Mouse (Mus musculus): ENCODE data around the gene Ano6. TPM values are rescaled to one million over a fixed set of nuclear protein-coding genes. Genes with fewer than 3 reads are reported as not detected.

Ano6 gene
- total RNA-seq, 2 experiments from 2014 or later, result 87.9 to 88.7 TPM

DNA sequence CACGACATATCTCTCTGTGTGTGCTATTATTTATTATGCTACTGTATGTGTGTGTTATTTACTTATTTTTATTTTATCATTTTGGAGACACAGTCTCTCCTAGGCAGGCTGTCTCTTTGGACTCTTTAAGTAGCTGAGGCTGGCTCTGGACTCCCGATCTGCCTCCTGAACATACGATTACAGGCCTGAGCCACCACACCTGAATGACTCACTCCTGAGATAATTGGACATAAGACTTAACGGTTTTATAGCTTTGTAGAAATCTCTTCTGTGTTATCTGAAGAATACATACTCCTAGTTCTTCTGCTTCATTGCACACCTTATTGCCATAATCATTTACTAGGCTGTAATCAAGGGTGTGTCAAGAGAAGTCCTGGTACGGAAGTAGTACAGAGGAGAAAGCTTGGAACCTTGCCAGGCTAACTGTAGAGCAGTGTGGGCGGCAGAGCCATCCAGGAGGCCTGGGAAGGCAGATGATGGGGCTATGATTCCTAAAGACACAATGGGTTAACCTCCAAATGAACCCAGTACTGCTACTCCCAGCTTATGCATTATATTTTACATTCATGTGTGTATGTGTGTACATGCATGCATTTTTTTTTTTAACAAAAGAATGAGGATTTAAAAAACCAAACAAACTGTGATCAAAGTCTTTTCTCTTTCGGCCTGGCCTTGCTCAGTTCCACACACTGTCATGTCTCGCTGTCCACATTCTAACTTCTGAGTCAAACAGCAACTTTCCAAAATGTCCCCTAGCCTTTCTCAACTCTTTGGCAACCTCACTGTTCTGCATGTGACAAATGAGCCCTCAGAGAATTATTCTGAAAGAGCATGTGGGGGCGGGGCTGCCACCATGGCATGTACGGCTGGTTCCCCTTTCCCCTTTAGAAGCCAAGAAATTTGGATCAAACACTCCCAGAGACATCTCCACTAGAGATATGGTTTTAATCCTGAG lies 4.2 kb downstream of the Ano6 start:
- peak in 1 of 2 experiments; percentile 33 for DNase-seq (ENCODE audit: low spot score in 2 of 2)

DNA sequence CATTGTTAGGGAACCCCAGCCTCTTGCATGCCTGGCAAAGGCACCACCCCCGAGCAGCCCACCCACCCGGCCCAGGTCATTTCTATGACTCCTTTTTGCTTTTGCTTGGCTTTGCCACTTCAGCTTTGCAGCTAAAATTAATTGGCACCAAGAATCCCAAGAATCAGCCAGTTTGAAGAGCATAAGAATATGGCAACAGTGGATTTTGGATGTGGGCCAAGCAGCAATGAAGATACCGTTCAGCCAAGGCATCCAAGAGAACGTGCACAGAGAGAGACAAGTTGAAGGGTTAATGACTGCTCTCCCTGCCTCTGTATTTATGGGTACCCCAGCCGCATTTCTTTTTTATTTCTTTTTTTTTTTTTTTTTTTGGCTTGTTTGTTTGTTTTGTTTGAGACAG lies 5.4 kb downstream of the Ano6 start:
- DNase-seq (ENCODE audit: low spot score in 2 of 2), result no peak

DNA sequence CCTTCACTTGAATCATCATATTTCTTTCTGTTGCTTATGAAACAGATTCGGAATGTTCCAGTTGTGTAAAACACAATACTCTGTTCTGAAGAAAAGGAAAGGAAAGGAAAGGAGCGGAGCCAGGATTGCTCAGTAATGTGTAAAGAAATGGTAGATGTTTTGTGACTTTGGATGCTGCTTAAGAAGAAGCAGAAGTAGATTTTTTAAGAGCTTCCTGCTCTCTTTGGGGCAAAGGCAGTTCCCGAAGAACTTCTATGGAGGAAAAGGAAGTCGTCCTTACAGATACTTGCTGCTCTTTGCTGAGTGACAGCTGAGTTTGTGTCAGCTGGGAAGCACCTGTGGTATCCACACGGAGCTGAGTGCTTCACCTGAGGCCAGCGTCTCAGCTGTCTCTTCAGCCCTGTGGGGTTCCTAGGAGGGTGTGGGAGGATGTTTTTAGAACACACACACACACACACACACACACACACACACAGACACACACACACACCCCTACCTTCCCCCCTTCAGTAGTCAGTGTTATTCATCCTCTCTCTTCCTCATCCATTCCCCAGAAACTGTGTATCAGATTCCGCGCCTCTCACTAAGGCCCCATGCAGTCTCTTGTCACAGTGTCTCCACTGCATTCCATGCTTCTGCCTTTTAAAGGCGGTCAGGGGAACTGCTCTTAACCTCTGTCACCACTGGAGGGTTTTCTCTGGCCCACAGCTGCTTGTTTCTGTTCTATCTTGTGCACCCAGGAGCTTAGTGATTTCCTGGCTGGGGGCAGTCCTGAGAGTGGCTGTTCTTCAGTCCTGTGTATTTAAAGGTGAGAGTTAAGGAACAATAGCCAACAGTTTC lies 6.7 kb downstream of the Ano6 start:
- DNase-seq (ENCODE audit: low spot score in 2 of 2), result no peak

DNA sequence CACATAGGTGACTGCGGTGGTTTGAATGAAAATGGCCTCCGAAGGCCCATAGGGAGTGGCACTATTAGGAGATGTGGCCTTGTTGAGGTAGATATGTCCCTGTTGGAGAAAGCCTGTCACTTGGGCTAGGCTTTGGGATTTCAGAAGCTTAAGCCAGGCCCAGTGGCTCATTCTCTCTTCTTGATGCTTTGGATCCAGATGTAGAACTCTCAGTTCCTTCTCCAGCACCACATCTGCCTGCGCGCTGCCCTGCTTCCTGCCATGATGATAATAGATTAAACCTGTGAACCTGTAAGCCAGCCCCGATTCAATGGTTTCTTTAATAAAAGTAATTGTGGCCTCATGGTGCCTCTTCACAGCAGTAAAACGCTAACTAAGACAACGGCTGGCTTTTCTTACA lies 7.6 kb downstream of the Ano6 start:
- no peak for DNase-seq (ENCODE audit: low spot score in 2 of 2)

DNA sequence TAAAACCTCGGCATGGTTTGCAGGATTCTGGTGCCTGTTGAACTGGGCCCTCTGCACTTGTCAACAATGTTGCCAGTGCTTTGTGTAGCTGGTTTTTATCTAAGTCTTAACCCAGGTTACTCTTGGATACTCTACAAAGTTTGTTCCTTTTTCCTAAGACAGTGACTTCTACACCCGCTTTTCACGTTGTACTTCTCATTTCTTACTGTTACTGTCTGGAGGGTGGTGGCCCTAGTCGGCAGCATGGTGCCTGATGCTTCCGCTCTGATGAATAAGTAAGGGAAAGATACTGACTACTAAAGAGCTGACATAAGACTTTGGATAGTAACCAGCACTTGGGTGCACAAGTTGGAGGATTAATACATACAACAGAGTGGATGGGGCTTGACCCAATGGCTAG lies 9.0 kb downstream of the Ano6 start:
- DNase-seq (ENCODE audit: low spot score in 2 of 2), result no peak

DNA sequence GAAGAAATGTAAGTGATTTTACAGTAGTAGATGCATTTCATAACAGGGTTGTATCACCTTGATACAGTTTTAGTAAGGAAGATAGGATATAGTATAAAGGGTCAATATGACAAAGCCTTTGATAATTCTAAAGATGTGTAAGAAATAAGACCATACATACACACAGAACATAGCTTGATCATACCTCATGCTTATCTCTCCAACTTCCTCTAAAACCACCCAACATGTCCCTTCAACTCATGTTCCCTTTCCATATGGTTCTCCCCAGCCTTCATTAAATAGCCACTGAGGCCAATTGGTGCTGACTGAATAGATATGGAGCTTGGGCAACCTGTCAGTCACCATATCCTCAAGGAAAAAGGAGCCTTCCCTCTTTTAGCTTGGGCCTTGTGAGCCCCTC lies 9.4 kb downstream of the Ano6 start:
- DNase-seq (ENCODE audit: low spot score in 2 of 2), result no peak

DNA sequence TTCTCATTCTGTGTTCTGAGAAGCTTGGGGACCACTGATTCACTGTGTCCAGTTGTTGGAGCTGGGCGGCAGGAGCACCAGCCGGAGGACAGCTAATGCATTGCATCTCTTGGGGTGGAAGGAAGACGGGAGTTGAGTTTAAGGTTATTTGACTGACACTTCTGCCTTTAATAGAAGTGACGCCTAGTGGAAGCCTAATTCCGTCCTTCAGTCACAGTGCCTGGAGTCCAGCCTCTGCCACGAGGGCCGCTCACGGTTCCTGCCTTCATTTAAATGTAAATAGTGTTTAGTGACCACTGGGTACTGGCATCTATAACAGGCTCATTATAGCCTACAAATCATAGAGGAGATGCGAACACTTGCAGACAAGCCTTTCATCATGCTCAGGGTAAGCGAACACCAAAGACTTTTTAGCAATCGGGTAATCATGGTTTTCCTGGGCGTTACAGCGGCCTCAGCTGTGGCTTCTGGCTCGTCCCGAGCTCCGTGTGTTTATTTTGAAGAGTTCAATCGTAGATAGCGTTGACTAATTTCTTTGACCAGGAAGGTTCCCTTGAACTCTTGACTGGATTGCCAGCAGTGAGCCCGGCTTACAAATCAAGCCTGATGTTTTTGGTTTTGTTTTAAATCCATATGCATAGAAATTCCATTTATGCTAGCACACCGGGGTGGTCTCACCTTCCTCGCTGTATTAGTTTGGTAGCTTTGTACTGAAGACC lies 10.8 kb downstream of the Ano6 start:
- no peak for DNase-seq (ENCODE audit: low spot score in 2 of 2)

DNA sequence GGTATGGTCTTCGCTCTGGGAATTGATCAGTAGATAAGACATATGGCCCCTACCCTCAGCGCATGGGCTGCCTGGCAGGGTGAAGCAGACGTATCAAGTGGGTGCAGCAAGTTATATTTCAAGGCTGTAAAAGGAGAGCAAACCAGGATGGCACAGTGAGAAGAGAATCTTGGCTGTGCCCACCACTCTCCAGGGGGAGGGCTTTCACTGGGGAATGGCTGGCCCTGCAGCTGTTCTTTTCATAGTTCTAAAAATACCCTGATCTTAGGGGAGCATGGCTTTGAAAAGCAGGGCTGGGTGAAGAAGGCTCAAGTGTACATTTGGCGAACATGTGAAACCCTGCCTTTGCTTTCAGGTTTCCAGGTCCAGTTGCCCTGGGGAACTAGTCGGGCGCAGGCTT lies 11.5 kb downstream of the Ano6 start:
- DNase-seq (ENCODE audit: low spot score in 2 of 2), result no peak

DNA sequence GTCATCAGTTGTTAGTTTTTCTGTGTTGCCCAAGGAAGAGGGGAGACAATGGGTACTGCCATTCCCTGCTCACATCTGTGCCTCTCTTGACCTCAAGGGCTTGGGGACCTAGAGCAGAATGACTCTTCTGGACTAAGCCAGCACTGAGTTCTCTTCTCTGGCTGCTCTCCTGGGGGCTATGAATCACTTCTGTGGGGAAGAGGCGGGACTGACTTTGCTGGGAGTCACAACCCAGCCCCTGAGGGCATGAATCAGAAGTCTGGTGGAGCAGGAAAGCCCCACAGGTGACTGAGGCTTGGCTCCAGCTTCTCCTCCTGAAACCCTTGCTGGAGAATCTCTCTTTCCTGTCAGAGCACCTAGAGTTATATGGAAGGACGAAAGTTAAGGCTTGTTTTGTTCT lies 12.1 kb downstream of the Ano6 start:
- DNase-seq (ENCODE audit: low spot score in 2 of 2), result no peak

DNA sequence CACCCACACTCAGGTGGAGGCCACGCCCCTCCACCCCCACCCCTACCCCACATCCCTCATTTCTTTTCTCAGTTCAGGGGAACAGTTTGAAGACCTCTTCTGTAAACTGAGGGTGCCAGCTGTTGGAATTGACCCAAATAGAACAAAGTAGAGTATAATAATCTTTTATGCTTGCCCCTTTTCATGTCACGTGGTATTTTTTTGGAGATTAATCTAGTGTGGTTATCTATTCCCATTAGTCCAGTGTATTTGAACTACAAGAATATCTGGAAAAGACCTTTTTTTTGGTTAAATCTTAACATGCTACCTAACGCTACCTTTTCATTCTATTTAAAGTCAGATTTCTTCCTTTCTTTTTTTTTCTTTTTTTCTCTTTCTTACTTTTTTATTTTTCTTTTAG lies 12.8 kb downstream of the Ano6 start:
- DNase-seq (ENCODE audit: low spot score in 2 of 2), result no peak

DNA sequence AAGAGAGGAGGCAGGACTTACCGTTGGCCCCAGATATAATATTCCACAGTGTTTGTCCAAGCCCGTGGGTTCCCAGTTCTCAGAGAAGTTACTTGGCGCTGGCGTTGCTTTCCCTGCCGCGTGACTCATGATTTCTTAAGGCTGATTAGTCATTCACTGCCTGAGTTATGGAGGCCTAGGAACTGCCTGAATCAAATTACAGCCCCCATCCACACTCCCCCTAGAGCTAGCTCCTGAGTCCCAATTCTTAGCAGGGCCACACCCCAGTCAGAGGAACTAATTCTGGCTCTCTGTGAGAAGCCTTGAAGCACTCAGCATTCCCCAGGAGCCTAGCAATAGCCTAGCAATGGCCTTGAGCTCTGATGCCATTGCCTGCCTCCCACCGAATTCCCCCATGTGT lies 13.6 kb downstream of the Ano6 start:
- DNase-seq (ENCODE audit: low spot score in 2 of 2), result peak; percentile 34 to 62

DNA sequence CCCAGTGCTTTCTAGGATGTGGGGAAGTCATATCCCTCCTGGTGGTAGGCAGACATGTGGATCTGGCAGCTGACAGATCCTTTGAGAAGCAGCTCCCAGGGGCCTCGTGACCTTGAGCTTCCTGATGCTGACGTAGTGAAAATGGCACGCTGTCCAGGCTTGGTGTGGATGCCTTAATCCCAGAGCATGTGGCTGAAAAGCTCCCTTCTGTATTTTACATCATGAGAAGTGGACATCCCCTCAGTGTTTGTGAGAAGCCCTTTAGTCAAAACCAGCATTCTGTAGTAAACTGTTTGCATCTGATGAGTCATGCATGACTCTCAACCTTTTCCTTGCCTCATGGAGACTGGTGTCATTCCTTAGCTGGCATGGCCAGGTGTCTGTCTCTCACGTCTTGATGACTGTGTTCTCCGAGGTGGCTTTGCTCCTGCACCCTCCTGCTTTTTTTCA lies 14.4 kb downstream of the Ano6 start:
- DNase-seq (ENCODE audit: low spot score in 2 of 2), result no peak

DNA sequence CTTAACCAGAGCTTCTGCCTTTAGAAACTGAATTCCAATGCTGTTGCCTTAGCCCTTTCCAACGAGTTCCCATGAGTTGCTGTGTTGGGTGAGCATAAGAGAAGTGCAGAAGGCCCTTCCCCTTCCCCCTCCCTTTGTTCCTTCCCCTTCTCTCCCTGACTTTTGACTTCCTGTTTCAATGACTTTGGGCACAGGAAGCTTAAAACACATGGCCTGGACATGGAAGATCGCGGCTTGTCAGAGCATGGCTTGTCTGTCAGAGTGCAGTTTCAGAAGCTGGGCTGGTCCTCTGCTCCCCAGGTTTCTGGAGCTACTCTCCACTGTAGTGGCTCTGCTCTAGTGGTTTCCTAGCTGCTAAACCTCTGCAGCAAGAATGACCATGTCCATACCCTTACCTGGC lies 17.3 kb downstream of the Ano6 start:
- DNase-seq (ENCODE audit: low spot score in 2 of 2), result no peak

DNA sequence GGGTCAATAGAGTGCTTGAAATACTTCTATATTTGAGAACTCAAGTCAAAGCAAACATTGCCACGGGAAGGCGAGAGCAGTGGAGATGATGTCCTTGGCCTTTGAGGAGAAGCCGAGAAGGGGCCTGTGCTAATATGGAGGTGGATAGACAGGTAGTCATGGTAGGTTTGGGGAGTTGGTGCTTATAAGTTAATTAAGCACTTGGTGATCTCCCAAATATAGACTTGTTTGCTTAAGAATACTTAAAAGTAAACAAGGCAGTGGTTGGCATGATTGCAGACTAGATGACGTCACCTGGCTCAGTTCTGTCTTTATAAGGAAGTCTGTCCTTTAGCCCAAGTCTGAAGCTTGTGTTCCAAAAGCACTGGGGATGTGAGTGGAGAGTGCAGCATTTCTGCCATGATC lies 19.7 kb downstream of the Ano6 start:
- no peak for DNase-seq (ENCODE audit: low spot score in 2 of 2)

DNA sequence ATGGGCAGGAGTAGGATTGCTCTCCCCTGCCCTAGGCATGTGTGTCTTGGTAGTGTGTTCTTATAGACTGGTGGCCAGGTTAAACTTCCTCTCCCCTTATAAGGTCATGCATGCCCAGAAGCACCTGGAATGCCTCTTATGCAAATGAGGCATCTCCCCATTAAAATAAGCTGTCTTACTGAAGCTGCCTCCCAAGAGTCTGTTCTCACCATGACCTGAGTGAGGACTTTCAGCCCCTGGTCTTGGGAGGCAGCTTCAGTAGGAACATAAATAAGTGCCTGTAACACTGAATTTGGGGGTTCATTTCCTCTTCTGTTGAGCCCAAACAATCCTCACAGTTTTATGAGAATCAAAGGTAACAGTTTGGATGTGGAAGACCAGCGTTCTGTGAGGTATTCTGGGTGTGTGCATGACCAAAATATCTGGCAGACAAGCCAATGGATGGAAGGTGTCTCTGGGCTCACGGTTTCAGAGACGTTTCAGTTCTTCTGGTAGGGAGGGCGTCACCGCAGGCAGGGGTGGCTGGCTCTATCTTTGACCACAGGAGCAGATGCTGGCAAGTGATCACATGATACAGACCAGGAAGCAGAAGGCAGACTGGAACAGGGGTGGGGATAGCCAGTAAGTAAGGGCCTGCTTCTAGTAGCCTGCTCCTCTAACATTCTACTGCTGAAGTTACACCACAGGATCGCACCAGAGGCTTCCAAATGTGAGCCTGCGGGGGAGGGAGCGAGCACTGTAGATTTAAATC lies 22.4 kb downstream of the Ano6 start:
- DNase-seq (ENCODE audit: low spot score in 2 of 2), result no peak

DNA sequence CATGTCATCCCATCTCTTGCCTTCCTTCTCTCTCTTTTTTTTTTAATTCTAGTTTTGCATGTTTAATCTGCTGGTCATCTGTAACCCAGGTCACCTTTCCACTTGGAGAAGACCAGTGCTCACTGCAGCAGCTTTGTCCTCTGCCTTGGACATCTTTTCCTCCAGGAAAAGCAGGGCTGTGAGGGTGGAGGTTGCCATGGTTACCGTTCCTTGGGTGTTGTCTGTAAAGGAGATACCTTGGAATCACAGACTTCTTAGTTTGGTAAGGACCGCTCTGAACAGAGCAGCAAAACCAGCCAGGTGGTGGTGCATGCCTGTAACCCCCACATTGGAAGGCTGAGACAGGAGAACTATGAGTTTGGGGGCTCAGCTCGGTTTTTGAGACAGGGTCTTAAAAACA lies 26.9 kb downstream of the Ano6 start:
- no peak for DNase-seq (ENCODE audit: low spot score in 2 of 2)

DNA sequence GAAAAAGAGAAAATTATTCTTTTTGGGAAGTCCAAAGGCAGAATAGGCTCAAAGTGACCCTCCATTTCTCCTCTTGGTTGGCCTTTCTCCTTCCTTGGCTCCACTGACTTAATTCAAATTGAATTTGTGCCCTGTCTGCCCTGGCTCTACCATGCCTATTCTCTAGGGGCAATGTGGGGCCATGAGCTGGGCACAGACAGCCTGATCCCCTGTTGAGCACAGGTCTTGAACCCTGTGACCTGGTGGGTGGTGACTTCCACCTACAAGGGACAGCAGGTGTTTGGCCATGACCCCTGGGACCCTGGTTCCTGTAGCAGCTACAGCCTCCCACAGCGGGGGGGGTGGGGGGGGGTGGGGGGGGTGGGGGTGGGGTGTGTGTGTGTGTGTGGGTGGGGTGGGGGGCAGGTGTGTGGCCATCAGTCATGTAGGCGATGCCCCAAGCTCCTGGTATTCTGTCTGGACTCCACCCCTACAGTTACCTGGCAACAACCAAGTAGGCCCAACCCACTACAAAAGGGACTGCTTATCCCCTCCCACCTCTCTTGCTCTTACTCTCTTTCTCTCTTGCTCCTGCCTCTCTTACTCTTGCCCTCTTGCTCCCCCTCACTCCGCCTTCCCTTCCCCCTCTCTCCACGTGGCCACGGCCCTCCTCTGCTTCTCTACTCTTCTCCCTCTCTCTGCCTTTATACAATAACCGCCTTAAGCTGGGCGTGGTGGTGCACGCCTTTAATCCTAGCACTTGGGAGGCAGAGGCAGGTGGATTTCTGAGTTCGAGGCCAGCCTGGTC lies 28.8 kb downstream of the Ano6 start:
- no peak for DNase-seq (ENCODE audit: low spot score in 2 of 2)

DNA sequence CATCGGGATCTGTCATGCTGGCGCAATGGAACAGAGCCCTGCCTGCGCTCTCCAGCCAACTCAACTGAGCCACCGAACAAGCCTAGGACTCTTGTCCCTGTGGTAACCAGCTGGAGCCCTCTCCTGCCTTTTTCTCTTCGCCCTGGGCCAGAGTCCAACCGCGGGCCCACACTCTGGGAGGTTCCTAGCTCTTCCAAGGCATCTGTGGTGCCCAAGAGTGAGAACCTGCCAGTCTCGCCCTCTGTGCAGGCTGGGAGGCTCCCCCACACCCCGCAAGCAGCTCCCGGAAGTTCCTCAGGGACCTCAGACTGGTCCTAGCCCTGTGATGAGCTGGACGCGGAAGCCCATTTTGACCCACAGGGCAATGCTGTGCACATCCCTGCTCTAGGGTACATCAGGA lies 29.5 kb downstream of the Ano6 start:
- DNase-seq (ENCODE audit: low spot score in 2 of 2), result no peak

DNA sequence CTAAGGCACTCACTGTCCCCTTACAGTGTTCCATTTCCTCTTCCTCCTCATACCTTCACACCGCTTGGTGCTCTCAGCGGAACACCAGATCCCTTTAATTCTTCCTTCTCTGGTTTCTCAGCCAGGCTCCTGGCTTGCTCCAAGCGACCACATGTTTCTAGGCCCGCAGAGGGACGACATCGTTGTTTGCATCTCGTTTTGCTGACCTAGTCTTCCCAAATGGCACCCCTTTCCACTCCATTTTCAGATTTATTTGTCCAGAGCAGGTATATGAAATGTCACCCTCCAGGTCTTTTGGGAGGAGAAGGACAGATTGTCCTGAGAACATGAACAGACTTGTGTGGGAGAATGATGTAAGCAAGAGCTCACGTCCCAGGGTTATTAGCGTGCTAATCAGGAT lies 30.0 kb downstream of the Ano6 start:
- no peak for DNase-seq (ENCODE audit: low spot score in 2 of 2)

DNA sequence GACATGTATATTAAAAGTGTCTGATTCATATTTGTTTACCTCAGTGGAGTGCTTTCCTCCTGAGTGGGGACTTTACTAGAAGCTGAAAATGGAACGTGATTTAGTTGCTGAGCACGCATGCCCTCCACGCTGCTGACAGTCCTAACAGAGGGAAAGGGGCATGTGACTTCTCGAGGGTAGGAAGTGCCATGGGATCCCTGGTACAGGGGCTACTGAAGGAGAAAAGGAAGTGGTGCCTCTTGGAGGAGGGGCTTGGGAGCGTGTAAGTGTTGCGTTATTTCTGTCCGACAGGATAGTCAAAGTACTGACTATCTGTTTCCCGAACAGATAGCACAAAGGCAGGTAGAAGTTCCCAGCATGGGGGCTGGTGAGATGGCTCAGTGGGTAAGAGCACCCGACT lies 31.5 kb downstream of the Ano6 start:
- no peak for DNase-seq (ENCODE audit: low spot score in 2 of 2)
